Mouse (Mus musculus): ENCODE measurements at regions not wholly inside any gene's neighbourhood (a gene's known extent, or its start where the extent isn't known, plus 50 kb on each side); places are given as distances from the start of the nearest gene placed in this dataset.

GRCm38 (mm10) chr2:9628026-9628425 is 253.0 kb upstream of the 4930412O13Rik start:
- TF ChIP-seq POU5F1 (IDR thresholded peaks at IDR 0.05; ENCODE audit: borderline replicate concordance, low read length) (no peak), CTCF (conservative IDR thresholded peaks at IDR 0.05; ENCODE audit: low read length) (no peak), NANOG (IDR thresholded peaks at IDR 0.05; ENCODE audit: borderline replicate concordance, low read length) (no peak)

Data from E14TG2a.4 (cell line).